Mouse (Mus musculus): ENCODE results near the gene Prrt4. TPM values are rescaled to one million over a fixed set of nuclear protein-coding genes. Genes with fewer than 3 reads are reported as not detected.
"Not testable (repeated sequence)": the region's sequence is repeated elsewhere in the genome, so short reads cannot be mapped to it uniquely, and the experiment has no call there.

Prrt4 gene
- polyA plus RNA-seq, 3 experiments from 2014 or later = not detected

GRCm38 (mm10) chr6:29198309-29199222, 19.2 kb upstream of the Prrt4 start:
- peak; percentile 93 for ATAC-seq

- ATAC-seq = no peak
These were observed 16.7 kb upstream of the Prrt4 start for GRCm38 (mm10) chr6:29195846-29196698.

GRCm38 (mm10) chr6:29195146-29195545, 15.8 kb upstream of the Prrt4 start:
- no peak for ATAC-seq

- ATAC-seq = no peak
These were observed 14.8 kb upstream of the Prrt4 start for GRCm38 (mm10) chr6:29193961-29194750.

- no peak for ATAC-seq
These were observed 8.6 kb upstream of the Prrt4 start for GRCm38 (mm10) chr6:29187936-29188335.

GRCm38 (mm10) chr6:29179843-29180242, 459 bp upstream of the Prrt4 start:
- ATAC-seq = no peak

GRCm38 (mm10) chr6:29177901-29178879, 1.2 kb downstream of the Prrt4 start:
- no peak for ATAC-seq

GRCm38 (mm10) chr6:29175113-29175512, 4.3 kb downstream of the Prrt4 start:
- ATAC-seq = no peak

GRCm38 (mm10) chr6:29174368-29174767, 5.0 kb downstream of the Prrt4 start:
- no peak for ATAC-seq

GRCm38 (mm10) chr6:29170952-29171388, 8.4 kb downstream of the Prrt4 start:
- peak; percentile 44 for ATAC-seq

- peak; percentile 92 for ATAC-seq
These were observed 9.1 kb downstream of the Prrt4 start for GRCm38 (mm10) chr6:29170063-29170921.

- peak; percentile 1 for ATAC-seq
These were observed 9.7 kb downstream of the Prrt4 start for GRCm38 (mm10) chr6:29169675-29170062.

- ATAC-seq = no peak
These were observed 10.5 kb downstream of the Prrt4 start for GRCm38 (mm10) chr6:29168871-29169270.

GRCm38 (mm10) chr6:29166196-29166595, 13.2 kb downstream of the Prrt4 start:
- peak; percentile 14 for ATAC-seq

GRCm38 (mm10) chr6:29164314-29165244, 14.8 kb downstream of the Prrt4 start, which contains the start of gene Rbm28:
Gene Rbm28, minus strand, starts transcription at chr6:29165006.
- ATAC-seq = peak; percentile 86

GRCm38 (mm10) chr6:29161291-29161690, 18.1 kb downstream of the Prrt4 start:
- ATAC-seq = not testable (repeated sequence)

GRCm38 (mm10) chr6:29160786-29161185, 18.6 kb downstream of the Prrt4 start:
- ATAC-seq = no peak

GRCm38 (mm10) chr6:29156326-29156725, 23.1 kb downstream of the Prrt4 start:
- no peak for ATAC-seq

GRCm38 (mm10) chr6:29150001-29150400, 29.4 kb downstream of the Prrt4 start:
- no peak for ATAC-seq
